7 mouse cellular contexts compared by ENCODE assay signal in the genomic region with DNA sequence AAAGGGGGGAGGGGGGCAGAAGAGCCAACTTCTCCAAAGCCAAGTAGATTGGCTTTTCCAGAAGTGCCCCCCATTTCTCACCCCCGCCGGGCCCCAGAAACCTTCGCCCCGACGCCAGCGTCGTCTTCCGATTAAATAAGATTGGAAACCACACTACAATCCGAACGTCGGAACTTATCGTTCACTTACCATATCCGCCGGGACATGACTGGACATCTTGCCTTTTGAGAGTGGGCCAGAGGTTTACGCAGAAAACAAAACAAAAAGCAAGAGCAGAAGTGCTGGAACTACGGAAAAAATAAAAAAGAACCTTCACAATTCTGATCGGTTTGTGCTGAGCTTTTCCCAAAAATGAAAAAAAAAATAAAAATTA. TPM values are rescaled to one million over a fixed set of nuclear protein-coding genes. Genes with fewer than 3 reads are reported as not detected.
A peak's percentile ranks its signal among the peaks of the same experiment; 100 is the strongest.
DNase-seq lines count a peak whose midpoint lies in the region; ATAC-seq and TF ChIP-seq lines count a peak whose summit lies in the region.

No protein-coding gene starts in this region.

- no peaks in the 10 kb centered on the region for H3K9me3 ChIP-seq in limb, embryonic 13.5 days

- peak overlapping the region; percentile 42 for H3ac ChIP-seq in myocyte (ENCODE audit: control insufficient read depth, insufficient read length)

- peaks cover 50% of the 10 kb centered on the region for H3K4me1 ChIP-seq in limb, embryonic 13.5 days

- no peak for TF ChIP-seq POLR2A in myocyte (IDR thresholded peaks at IDR 0.05; ENCODE audit: insufficient read length, low read depth)

- peak; percentile 34 for DNase-seq in urinary bladder, postnatal 25 days (ENCODE audit: low spot score)
- no peak for DNase-seq in urinary bladder, postnatal 14 days (ENCODE audit: low spot score)
- DNase-seq in cerebellum, postnatal 14 days = peak; percentile 51 to 57
- DNase-seq in heart, postnatal 14 days = peak; percentile 36 to 50
- DNase-seq in left cerebral cortex, adult 11 months (ENCODE audit: low spot score) = no peak

- H3K79me2 ChIP-seq in myocyte (ENCODE audit: control insufficient read depth, insufficient read depth) = peaks cover 52% of the 10 kb centered on the region

- no peaks in the 10 kb centered on the region for H3K36me3 ChIP-seq in limb, embryonic 13.5 days
- H3K36me3 ChIP-seq in myocyte (ENCODE audit: control insufficient read depth, insufficient read depth) = no peaks in the 10 kb centered on the region

- peak overlapping the region; percentile 97 for H3K27ac ChIP-seq in limb, embryonic 13.5 days

- peak overlapping the region; percentile 87 for H3K4me2 ChIP-seq in limb, embryonic 13.5 days (replicated peaks)
- peak overlapping the region; percentile 79 for H3K4me2 ChIP-seq in myocyte (ENCODE audit: low read depth)

- H3K27me3 ChIP-seq in limb, embryonic 13.5 days = peaks cover 18% of the 10 kb centered on the region
- H3K27me3 ChIP-seq in myocyte (ENCODE audit: control insufficient read depth, insufficient read depth, insufficient read length) = no peaks in the 10 kb centered on the region

- peak overlapping the region; percentile 86 for H3K9ac ChIP-seq in limb, embryonic 13.5 days

- intact Hi-C loops in heart, postnatal 14 days (cut with DNase I) = loop anchor here (1.0 to 5.0 kb wide), 2 partner anchors 150 to 219 kb away; no protein-coding TSS in a partner anchor

- ATAC-seq in limb, embryonic 13.5 days (ENCODE audit: low FRiP score, low read depth) = no peak

- H3K4me3 ChIP-seq in limb, embryonic 13.5 days = peak overlapping the region; percentile 66
- H3K4me3 ChIP-seq in myocyte = peak overlapping the region; percentile 91

- under 1% methylated on average over 17 of the region's 17 CpGs for WGBS in limb, embryonic 13.5 days

TF ChIP-seq in myocyte, 11 proteins besides CTCF, POLR2A, EP300 and RAD21:
- TF ChIP-seq TCF12 (IDR thresholded peaks at IDR 0.05; ENCODE audit: insufficient read depth, poor library complexity, severe bottlenecking) = no peak
- no peak for TF ChIP-seq CEBPB (IDR thresholded peaks at IDR 0.05; ENCODE audit: insufficient read depth, poor library complexity, severe bottlenecking)
- TF ChIP-seq E2F4 (IDR thresholded peaks at IDR 0.05; ENCODE audit: insufficient read depth) = no peak
- no peak for TF ChIP-seq TCF3 (IDR thresholded peaks at IDR 0.05; ENCODE audit: insufficient read length, low read depth)
- TF ChIP-seq MYOD1 (IDR thresholded peaks at IDR 0.05; ENCODE audit: control insufficient read depth in 1 of 3, insufficient read length in 2 of 3, low read depth in 2 of 3) = no peak
- TF ChIP-seq POLR2AphosphoS2 (IDR thresholded peaks at IDR 0.05; ENCODE audit: insufficient read length, low read depth) = no peak
- no peak for TF ChIP-seq MYOG (IDR thresholded peaks at IDR 0.05; ENCODE audit: control insufficient read depth in 1 of 3, insufficient read depth in 1 of 3, insufficient read length in 2 of 3, low read depth in 2 of 3)
- TF ChIP-seq SRF (IDR thresholded peaks at IDR 0.05; ENCODE audit: control insufficient read depth, insufficient read length, low read depth) = no peak
TF ChIP-seq in myocyte: peak in this region for 0.

RNA-seq across cellular contexts. Expression of gene Ubl3, which starts 0.8 kb away (rescaled TPM):
- total RNA-seq in heart, postnatal 14 days (2021) = 10 to 100 TPM; 84.6 to 95.6 TPM
- 68.1 and 69.7 TPM in 2 replicates for polyA plus RNA-seq in limb, embryonic 13.5 days (2015; fragmentation: Nextera tagmentation; extraction: Ambion mirVana)
- 43.3 TPM for polyA plus RNA-seq in myocyte (2012; fragmentation: generic; extraction: Trizol)

Comparison
In these comparisons a context has a peak if more than half of its experiments do, and no peak if none do; other contexts are left out.
1. DNase-seq: peak in urinary bladder, postnatal 25 days (single experiment), cerebellum, postnatal 14 days (2 of 2) and heart, postnatal 14 days (2 of 2); none in urinary bladder, postnatal 14 days (single experiment) and left cerebral cortex, adult 11 months (single experiment).